Mouse (Mus musculus) neutrophil, adult 83 days (primary cell): ENCODE results near the gene 1700025B11Rik. TPM values are rescaled to one million over a fixed set of nuclear protein-coding genes. Genes with fewer than 3 reads are reported as not detected.

Experiments
- total RNA-seq, 2 experiments: library from RNA; stranded (reverse); gene quantifications; one replicate each; pipeline ENCODE4 v1.2.4; 2023

1700025B11Rik gene
- not detected for total RNA-seq

GRCm38 (mm10) chr15:77561792-77562191 lies at the start of gene 1700025B11Rik:
1700025B11Rik (minus strand) TSS chr15:77561892.

GRCm38 (mm10) chr15:77598958-77599357 lies 37.3 kb upstream of the 1700025B11Rik start, which contains the start of gene Gm36245:
Gm36245 (plus strand) TSS chr15:77599258.

GRCm38 (mm10) chr15:77595961-77596360 lies 34.3 kb upstream of the 1700025B11Rik start, which contains the start of gene Apol10b:
Apol10b (minus strand) TSS chr15:77596125.

GRCm38 (mm10) chr15:77533216-77533615 lies 28.5 kb downstream of the 1700025B11Rik start, which contains the start of gene Apol7c:
Apol7c (minus strand) TSS chr15:77533316.

Other genes starting within 250 kb of the 1700025B11Rik start
- not detected for gene Apol7a, start 162.8 kb downstream of the 1700025B11Rik start, total RNA-seq
- not detected for gene Apol9a, start 150.8 kb downstream of the 1700025B11Rik start, total RNA-seq
- not detected for gene Apol7b, start 114.4 kb downstream of the 1700025B11Rik start, total RNA-seq
- not detected for gene Apol10a, start 84.8 kb downstream of the 1700025B11Rik start, total RNA-seq
- not detected for gene Apol11a, start 53.6 kb downstream of the 1700025B11Rik start, total RNA-seq
- not detected for gene Apol7c, start 28.6 kb downstream of the 1700025B11Rik start, total RNA-seq
- not detected for gene Apol10b, start 34.2 kb upstream of the 1700025B11Rik start, total RNA-seq
- not detected for gene Gm36245, start 37.4 kb upstream of the 1700025B11Rik start, total RNA-seq
- under 1 TPM; 0.38 to 0.46 TPM for gene Apol11b, start 81.4 kb upstream of the 1700025B11Rik start, total RNA-seq
- not detected for gene Apol7e, start 137.0 kb upstream of the 1700025B11Rik start, total RNA-seq
- gene Apol9b, start 167.1 kb upstream of the 1700025B11Rik start, total RNA-seq = not detected
- gene Apol8, start 195.1 kb upstream of the 1700025B11Rik start, total RNA-seq = 1 to 10 TPM; 5.5 to 8.4 TPM